Mouse (Mus musculus) activated CD4-positive, CD25-positive, alpha-beta regulatory T cell, adult 4 months (primary cell): ENCODE results near the gene Leng9. TPM values are rescaled to one million over a fixed set of nuclear protein-coding genes. Genes with fewer than 3 reads are reported as not detected.

Experiments
- ATAC-seq: one replicate; pipeline ENCODE4 v1.8.0; 2017
- polyA plus RNA-seq, 2 experiments: library from polyadenylated mRNA; unstranded; fragments of 100-300 nt; shearing (Covaris generic); gene quantifications; one replicate each; pipeline ENCODE4 v1.2.1; 2017

Gene Leng9
- polyA plus RNA-seq, 2 experiments from 2014 or later: 5.5 to 6.1 TPM

DNA sequence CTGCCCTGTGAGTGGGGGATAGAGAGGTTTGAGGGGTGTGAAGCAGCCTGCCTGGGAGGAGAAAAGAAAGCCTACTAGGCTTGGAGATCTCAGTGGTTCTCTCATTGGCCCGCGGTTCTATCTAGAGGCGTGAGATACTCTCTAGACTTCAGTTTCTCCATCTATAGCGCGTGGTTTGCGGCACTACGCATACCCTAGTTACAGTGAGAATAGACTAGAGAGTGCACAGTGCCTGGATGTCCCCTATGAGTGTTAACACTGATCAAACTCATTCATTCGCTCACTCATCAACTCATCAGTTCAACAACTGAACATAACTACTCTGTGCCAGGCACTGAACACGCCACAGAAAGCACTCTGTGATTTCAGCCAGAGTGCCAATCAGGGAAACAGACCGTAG, 27.4 kb downstream of the Leng9 start:
- no peak for ATAC-seq

DNA sequence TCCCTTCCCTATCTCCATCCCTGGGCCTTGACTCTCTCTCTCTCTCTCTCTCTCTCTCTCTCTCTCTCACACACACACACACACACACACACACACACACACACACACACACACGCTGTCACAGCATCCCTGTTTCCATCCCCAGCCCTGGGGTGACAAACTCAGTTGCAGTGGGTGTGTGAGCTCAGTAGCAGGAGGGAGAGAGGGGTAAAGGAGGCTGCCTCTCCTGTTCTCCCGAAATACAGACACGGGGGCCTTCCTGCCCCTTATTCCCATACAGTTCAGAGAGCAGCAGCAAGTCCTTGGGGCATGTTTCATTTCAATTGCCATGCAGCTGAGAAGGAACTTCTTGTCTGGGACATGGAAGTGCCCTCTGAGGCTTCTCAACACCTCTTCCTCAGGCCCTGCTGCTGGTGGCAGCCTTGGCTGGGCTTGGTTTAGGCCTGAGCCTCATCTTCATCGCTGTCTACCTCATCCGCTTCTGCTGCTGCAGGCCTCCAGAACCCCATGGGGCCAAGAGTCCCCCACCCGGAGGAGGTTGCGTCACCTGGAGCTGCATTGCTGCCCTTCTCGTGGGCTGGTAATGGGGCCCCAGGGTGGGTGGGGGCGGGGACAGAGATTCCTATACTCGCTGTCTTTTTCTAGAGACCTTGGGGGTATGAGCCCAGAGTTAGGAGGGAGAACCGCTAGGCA, 28.0 kb downstream of the Leng9 start:
- no peak for ATAC-seq

DNA sequence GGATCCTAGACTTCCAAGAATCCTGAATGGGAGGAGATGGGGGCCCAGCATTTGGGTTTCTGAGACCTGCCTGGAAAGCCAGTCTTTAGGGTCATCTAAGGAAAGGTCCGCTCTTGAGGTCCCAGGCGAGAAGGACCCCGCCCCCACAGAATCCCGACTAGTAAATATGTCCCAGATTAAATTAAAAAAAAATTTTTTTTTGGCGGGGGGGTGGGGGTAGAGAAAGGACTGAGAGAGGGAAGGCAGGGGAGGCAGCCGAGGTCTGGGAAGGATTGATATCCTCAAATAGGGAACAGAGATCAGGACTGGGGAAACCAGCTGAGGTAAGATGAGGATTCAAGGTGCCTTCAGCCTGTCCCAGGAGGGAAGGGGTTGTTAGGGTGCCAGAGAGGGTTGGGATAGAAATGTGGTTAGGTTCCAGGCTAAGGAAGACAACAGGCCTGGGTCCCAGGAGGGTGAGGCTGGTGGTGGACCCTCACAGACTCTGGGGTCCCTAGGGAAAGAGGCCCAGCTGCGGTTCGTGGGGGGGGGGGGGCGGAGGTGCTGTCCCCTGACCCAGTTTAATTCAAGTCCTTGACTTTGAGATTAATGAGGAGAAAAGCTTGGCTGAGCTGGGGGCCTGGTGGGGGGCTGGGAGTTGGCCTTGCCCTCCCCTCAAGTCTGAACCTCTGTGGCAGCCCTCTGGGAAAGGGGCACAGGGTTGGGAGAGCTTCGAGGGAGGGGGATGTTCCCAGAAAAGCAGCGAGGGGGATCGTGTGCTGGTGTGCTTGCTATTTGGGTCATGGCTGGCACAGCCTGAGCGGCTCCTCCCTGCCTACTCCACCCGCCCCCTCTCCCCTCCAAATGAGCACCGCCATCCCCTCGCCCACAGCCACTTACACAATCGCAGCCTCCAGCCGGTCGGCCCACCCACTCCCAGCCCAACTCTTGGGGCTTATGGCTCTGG, 29.9 kb downstream of the Leng9 start:
- ATAC-seq: no peak

DNA sequence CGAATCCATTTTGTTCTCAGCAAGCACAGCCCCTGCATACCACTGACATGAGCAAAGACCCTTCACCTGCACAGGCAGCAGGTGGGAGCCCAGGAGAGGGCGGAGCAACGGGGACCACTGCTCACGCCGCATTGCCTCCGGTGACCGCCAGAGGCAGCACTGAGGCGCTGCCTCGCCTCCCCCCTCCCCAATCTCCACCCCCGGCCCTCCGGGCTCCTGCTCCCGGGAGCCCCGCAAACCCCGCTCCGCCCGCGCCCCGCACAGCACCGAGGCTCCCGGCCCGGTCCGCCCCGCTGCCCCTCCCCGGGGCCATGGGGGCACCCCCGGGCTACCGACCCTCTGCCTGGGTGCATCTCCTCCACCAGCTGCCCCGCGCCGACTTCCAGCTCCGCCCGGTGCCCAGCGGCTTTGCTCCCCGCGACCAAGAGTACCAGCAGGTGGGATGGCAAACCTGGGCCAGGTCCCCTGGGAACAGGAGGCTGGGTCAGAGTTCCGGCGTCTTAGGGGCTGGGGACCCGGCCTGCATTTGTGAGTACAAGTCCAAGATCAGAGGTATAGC, 30.8 kb downstream of the Leng9 start, which contains the start of gene Ttyh1:
TSS of gene Ttyh1 (plus strand) at position 65 of the 559 bp plus-strand sequence.
- no peak for ATAC-seq

GRCm38 (mm10) chr7:4117050-4117814, 32.9 kb downstream of the Leng9 start:
- ATAC-seq: no peak

GRCm38 (mm10) chr7:4111766-4112165, 38.4 kb downstream of the Leng9 start:
- ATAC-seq: no peak

GRCm38 (mm10) chr7:4103411-4103810, 46.8 kb downstream of the Leng9 start:
- ATAC-seq: no peak

DNA sequence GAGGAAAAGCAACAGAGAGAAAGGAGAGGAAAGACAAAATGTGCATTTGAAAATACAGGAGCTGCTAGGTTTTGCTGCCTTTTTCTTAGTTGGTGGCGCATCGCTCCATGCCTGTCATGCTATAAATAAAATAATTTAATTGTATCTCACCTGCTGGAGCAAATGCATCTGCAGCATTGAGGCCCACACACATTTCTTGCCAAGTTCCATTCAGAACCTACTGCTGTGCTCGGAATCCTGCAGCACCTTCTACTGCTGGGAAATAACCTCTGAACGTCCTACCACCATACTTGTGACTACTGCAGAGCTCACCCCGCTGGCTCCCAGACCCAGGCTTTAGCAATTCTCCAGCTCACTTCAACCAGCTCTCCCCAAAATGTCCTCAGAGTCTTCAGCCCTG, 49.0 kb downstream of the Leng9 start:
- ATAC-seq: no peak

DNA sequence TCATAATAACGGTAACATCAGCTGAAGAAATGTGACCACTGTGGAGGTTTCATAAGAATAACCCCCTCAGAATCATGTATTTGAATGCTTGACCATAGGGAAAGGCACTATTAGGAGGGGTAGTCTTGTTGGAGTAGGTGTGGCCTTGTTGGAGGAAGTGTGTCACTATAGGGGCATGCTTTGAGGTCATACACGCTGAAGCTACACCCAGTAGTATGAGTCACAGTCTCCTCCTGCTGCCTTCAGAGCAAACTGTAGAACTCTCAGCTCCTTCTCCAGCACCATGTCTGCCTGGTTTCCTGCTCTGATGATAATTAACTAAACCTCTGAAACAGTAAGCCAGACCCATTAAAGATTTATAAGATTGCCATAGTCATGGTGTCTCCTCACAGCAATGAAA, 51.3 kb downstream of the Leng9 start:
- ATAC-seq: no peak

DNA sequence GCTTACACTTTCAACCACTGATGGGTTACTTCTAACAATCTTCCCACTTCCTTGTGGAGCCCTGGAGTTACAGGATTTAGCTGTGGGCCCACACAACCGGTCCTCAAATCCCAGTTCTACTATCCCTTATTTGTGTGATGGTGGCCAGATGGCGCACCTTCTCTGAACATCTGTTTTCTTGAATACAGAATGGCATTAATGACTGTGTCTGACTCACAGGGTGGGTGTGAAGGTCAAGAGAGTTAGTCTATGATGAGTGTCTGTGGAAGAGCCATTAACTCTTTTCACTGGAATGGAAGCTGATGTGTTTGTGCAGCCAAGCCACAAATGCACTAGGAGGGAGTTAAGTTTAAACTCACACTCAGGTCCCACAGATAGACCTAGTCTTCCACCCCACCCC, 51.9 kb downstream of the Leng9 start:
- no peak for ATAC-seq

Other genes starting within 250 kb of the Leng9 start
- gene Lilra6, start 234.9 kb downstream of the Leng9 start, polyA plus RNA-seq: not detected
- 1 to 10 TPM; 5.3 to 6.9 TPM for gene Lair1, start 87.2 kb downstream of the Leng9 start, polyA plus RNA-seq
- gene Ttyh1, start 31.0 kb downstream of the Leng9 start, polyA plus RNA-seq: under 1 TPM; 0.45 to 0.53 TPM
- gene Leng8, start 13.3 kb downstream of the Leng9 start, polyA plus RNA-seq: 10 to 100 TPM; 26.1 to 29.3 TPM
- gene Cdc42ep5, start 14.5 kb upstream of the Leng9 start, polyA plus RNA-seq: not detected
- gene Lilra5, start 87.4 kb upstream of the Leng9 start, polyA plus RNA-seq: not detected
- gene Ncr1, start 187.3 kb upstream of the Leng9 start, polyA plus RNA-seq: not detected
- not detected for gene Gp6, start 247.4 kb upstream of the Leng9 start, polyA plus RNA-seq